Mouse (Mus musculus): ENCODE results near the gene Irgq. TPM values are rescaled to one million over a fixed set of nuclear protein-coding genes. Genes with fewer than 3 reads are reported as not detected.
"Not testable (repeated sequence)": the region's sequence is repeated elsewhere in the genome, so short reads cannot be mapped to it uniquely, and the experiment has no call there.

Gene Irgq
- polyA plus RNA-seq, 1 experiment from 2014 or later = 16.4 TPM

DNA sequence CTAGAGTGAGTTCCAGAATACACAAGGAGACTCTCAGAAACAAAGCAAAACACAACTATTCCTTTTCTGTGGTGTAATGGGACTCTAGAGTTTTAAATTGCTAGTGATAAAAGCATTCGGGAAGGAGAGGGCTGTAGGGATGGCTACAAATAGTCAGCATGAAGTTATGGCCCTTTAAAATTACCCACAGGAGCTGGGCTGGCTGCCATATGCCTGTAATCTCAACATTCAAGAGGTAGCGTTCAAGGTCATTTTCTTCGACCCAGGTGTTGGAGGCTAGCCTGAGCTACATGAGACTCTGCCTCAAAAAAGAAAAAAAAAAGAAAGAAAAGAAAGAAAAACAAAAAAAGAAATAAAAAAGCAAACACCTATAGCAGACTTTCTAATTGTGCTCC, 24.4 kb upstream of the Irgq start:
- Histone ChIP-seq H3K27me3 (ENCODE audit: control insufficient read depth, insufficient read depth, low read length) (no peaks in the 10 kb centered on the region), H3K4me2 (ENCODE audit: low read depth, low read length, severe bottlenecking) (peak overlapping the region; percentile 68), H3K9ac (ENCODE audit: low read length) (peak overlapping the region; percentile 94), H3K4me1 (replicated peaks; ENCODE audit: control insufficient read depth, insufficient read depth, low read length) (peaks cover 23% of the 10 kb centered on the region), H3K36me3 (ENCODE audit: control insufficient read depth, insufficient read depth, low read length) (no peaks in the 10 kb centered on the region; the same call in 1 of the 2 replicates), H3K4me3 (ENCODE audit: low read depth, low read length) (peak overlapping the region; percentile 57), H3K27ac (ENCODE audit: low read depth, low read length) (peak overlapping the region; percentile 100), H3K9me3 (ENCODE audit: control insufficient read depth, low read length) (no peaks in the 10 kb centered on the region)
- ATAC-seq (replicated peaks; ENCODE audit: low FRiP score) (no peak), DNase-seq (ENCODE audit: low spot score) (no peak)
- 20% methylated on average over 3 of the region's 3 CpGs for WGBS

GRCm38 (mm10) chr7:24506476-24506837, 24.0 kb upstream of the Irgq start:
- ATAC-seq (replicated peaks; ENCODE audit: low FRiP score) (no peak), DNase-seq (ENCODE audit: low spot score) (no peak)
- H3K9me3 ChIP-seq (ENCODE audit: control insufficient read depth, low read length) = no peaks in the 10 kb centered on the region
- peak overlapping the region; percentile 94 for H3K9ac ChIP-seq (ENCODE audit: low read length)
- H3K4me3 ChIP-seq (ENCODE audit: low read depth, low read length) = peak overlapping the region; percentile 57
- peaks cover 23% of the 10 kb centered on the region for H3K4me1 ChIP-seq (replicated peaks; ENCODE audit: control insufficient read depth, insufficient read depth, low read length)
- WGBS = under 1% methylated on average over 12 of the region's 12 CpGs
- no peaks in the 10 kb centered on the region; the same call in 1 of the 2 replicates for H3K36me3 ChIP-seq (ENCODE audit: control insufficient read depth, insufficient read depth, low read length)
- H3K27ac ChIP-seq (ENCODE audit: low read depth, low read length) = peak overlapping the region; percentile 100
- peak overlapping the region; percentile 68 for H3K4me2 ChIP-seq (ENCODE audit: low read depth, low read length, severe bottlenecking)
- no peaks in the 10 kb centered on the region for H3K27me3 ChIP-seq (ENCODE audit: control insufficient read depth, insufficient read depth, low read length)

GRCm38 (mm10) chr7:24506838-24507725, 23.4 kb upstream of the Irgq start, which contains the start of gene Zfp428:
Gene Zfp428, plus strand, starts transcription at chr7:24507006.
- no peaks in the 10 kb centered on the region; the same call in 1 of the 2 replicates for H3K36me3 ChIP-seq (ENCODE audit: control insufficient read depth, insufficient read depth, low read length)
- DNase-seq (ENCODE audit: low spot score) (peak; percentile 95), ATAC-seq (replicated peaks; ENCODE audit: low FRiP score) (peak; percentile 94)
- no peaks in the 10 kb centered on the region for H3K27me3 ChIP-seq (ENCODE audit: control insufficient read depth, insufficient read depth, low read length)
- peak within 1 kb of the TSS; percentile 57 for H3K4me3 ChIP-seq (ENCODE audit: low read depth, low read length)
- WGBS = under 1% methylated on average over 83 of the region's 84 CpGs
- peak within 1 kb of the TSS; percentile 100 for H3K27ac ChIP-seq (ENCODE audit: low read depth, low read length)
- H3K9me3 ChIP-seq (ENCODE audit: control insufficient read depth, low read length) = no peaks in the 10 kb centered on the region
- peak within 1 kb of the TSS; percentile 94 for H3K9ac ChIP-seq (ENCODE audit: low read length)
- H3K4me2 ChIP-seq (ENCODE audit: low read depth, low read length, severe bottlenecking) = peak within 1 kb of the TSS; percentile 68
- peaks cover 23% of the 10 kb centered on the region for H3K4me1 ChIP-seq (replicated peaks; ENCODE audit: control insufficient read depth, insufficient read depth, low read length)

GRCm38 (mm10) chr7:24507726-24508114, 22.8 kb upstream of the Irgq start:
- no peaks in the 10 kb centered on the region for H3K27me3 ChIP-seq (ENCODE audit: control insufficient read depth, insufficient read depth, low read length)
- H3K9me3 ChIP-seq (ENCODE audit: control insufficient read depth, low read length) = no peaks in the 10 kb centered on the region
- H3K27ac ChIP-seq (ENCODE audit: low read depth, low read length) = peak overlapping the region; percentile 100
- peak overlapping the region; percentile 68 for H3K4me2 ChIP-seq (ENCODE audit: low read depth, low read length, severe bottlenecking)
- H3K36me3 ChIP-seq (ENCODE audit: control insufficient read depth, insufficient read depth, low read length) = no peaks in the 10 kb centered on the region; the same call in 1 of the 2 replicates
- ATAC-seq (replicated peaks; ENCODE audit: low FRiP score) = peak; percentile 7; the same call in 1 of the 2 replicates
- H3K4me1 ChIP-seq (replicated peaks; ENCODE audit: control insufficient read depth, insufficient read depth, low read length) = peaks cover 23% of the 10 kb centered on the region
- H3K4me3 ChIP-seq (ENCODE audit: low read depth, low read length) = peak overlapping the region; percentile 57
- no peak for DNase-seq (ENCODE audit: low spot score)
- WGBS = 1% methylated on average over 20 of the region's 20 CpGs
- peak overlapping the region; percentile 94 for H3K9ac ChIP-seq (ENCODE audit: low read length)

DNA sequence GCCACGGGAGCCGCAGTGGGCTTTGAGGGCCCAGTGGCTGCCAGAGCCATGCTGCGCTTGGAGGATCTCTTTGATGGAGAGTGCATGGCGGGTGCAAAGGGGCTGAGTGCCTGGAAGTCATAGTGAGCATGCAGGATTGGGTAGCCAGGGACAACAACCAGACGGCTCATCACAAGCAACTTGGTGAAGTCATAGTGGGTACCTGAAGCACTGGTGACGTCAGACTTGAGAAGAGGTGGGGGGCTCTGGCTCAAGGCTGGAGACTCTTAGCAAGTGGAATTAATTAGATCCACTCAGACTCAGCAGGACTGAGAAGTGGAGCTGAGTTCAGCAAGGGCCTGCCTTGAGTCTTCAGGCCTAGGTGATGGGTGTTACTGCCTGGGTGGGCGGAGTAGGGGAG, 18.1 kb upstream of the Irgq start, which contains the start of gene AC161166.1:
AC161166.1 (minus strand) TSS at position 101 of the 400 bp plus-strand sequence.
- no peaks in the 10 kb centered on the region; the same call in 1 of the 2 replicates for H3K36me3 ChIP-seq (ENCODE audit: control insufficient read depth, insufficient read depth, low read length)
- no peak for DNase-seq (ENCODE audit: low spot score)

GRCm38 (mm10) chr7:24516319-24516718, 14.2 kb upstream of the Irgq start:
- not testable (repeated sequence) for H3K4me2 ChIP-seq (ENCODE audit: low read depth, low read length, severe bottlenecking); H3K36me3 ChIP-seq (ENCODE audit: control insufficient read depth, insufficient read depth, low read length); H3K27ac ChIP-seq (ENCODE audit: low read depth, low read length); H3K9me3 ChIP-seq (ENCODE audit: control insufficient read depth, low read length); H3K9ac ChIP-seq (ENCODE audit: low read length); DNase-seq (ENCODE audit: low spot score); ATAC-seq (replicated peaks; ENCODE audit: low FRiP score); H3K27me3 ChIP-seq (ENCODE audit: control insufficient read depth, insufficient read depth, low read length); H3K4me1 ChIP-seq (replicated peaks; ENCODE audit: control insufficient read depth, insufficient read depth, low read length); H3K4me3 ChIP-seq (ENCODE audit: low read depth, low read length)
- 72% methylated on average over 6 of the region's 8 CpGs for WGBS

More for the DNA sequence above, 18.1 kb upstream of the Irgq start, which contains the start of gene AC161166.1:
- no peak within 1 kb of the TSS for H3K4me2 ChIP-seq (ENCODE audit: low read depth, low read length, severe bottlenecking)
- H3K27me3 ChIP-seq (ENCODE audit: control insufficient read depth, insufficient read depth, low read length) = no peaks in the 10 kb centered on the region
- no peak within 1 kb of the TSS for H3K9ac ChIP-seq (ENCODE audit: low read length)
- no peaks in the 10 kb centered on the region for H3K9me3 ChIP-seq (ENCODE audit: control insufficient read depth, low read length)
- no peak for ATAC-seq (replicated peaks; ENCODE audit: low FRiP score)
- 91% methylated on average over 7 of the region's 7 CpGs for WGBS
- no peak within 1 kb of the TSS for H3K27ac ChIP-seq (ENCODE audit: low read depth, low read length)
- H3K4me3 ChIP-seq (ENCODE audit: low read depth, low read length) = no peak within 1 kb of the TSS
- peaks cover 5% of the 10 kb centered on the region; the same call in 1 of the 2 replicates for H3K4me1 ChIP-seq (replicated peaks; ENCODE audit: control insufficient read depth, insufficient read depth, low read length)

DNA sequence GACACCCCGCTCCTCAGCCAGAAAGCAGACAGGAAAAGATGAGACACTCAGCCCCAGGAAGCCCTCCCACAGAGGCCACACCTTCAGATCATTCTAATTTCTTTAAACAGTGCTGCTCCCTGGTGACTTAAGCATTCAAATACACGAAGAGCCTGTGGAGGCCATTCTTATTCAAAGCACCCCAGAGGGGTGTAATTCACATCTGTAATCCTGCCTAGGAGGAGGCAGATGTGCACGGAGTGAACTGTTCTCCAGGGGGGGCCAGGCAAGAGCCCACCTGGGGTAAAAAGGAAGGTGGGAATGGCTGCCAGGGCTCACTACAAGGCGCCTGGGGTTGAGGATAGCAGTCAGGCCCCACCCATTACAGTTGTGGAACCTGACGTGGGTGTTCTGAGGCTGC, 13.4 kb upstream of the Irgq start:
- H3K4me1 ChIP-seq (replicated peaks; ENCODE audit: control insufficient read depth, insufficient read depth, low read length) = no peaks in the 10 kb centered on the region
- H3K36me3 ChIP-seq (ENCODE audit: control insufficient read depth, insufficient read depth, low read length) = no peaks in the 10 kb centered on the region; the same call in 1 of the 2 replicates
- H3K27ac ChIP-seq (ENCODE audit: low read depth, low read length) = no peak overlapping the region
- no peaks in the 10 kb centered on the region for H3K9me3 ChIP-seq (ENCODE audit: control insufficient read depth, low read length)
- H3K4me3 ChIP-seq (ENCODE audit: low read depth, low read length) = no peak overlapping the region
- no peak overlapping the region for H3K9ac ChIP-seq (ENCODE audit: low read length)
- ATAC-seq (replicated peaks; ENCODE audit: low FRiP score) = no peak
- 30% methylated on average over 5 of the region's 5 CpGs for WGBS
- no peak for DNase-seq (ENCODE audit: low spot score)
- no peaks in the 10 kb centered on the region for H3K27me3 ChIP-seq (ENCODE audit: control insufficient read depth, insufficient read depth, low read length)
- no peak overlapping the region for H3K4me2 ChIP-seq (ENCODE audit: low read depth, low read length, severe bottlenecking)

DNA sequence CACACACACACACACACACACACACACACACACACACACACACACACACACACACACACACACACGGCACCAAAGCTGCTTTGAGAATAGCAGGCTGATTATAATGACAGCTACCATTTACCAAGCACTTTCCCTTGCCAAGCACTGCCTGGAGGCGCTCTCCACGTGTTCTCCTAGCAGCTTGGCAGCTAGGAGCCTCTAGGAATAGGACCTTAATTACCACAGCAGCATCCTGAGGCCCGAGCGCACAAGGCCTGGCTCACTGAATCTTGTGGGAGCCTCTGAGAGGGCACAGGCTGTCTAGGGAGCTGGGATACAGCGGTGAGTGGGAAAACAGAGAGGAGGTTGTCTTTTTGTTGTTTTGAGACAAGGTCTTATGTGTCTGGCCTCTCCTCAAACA, 12.8 kb upstream of the Irgq start:
- DNase-seq (ENCODE audit: low spot score) (no peak), ATAC-seq (replicated peaks; ENCODE audit: low FRiP score) (no peak)
- H3K9ac ChIP-seq (ENCODE audit: low read length) = no peak overlapping the region
- H3K27ac ChIP-seq (ENCODE audit: low read depth, low read length) = no peak overlapping the region
- H3K4me1 ChIP-seq (replicated peaks; ENCODE audit: control insufficient read depth, insufficient read depth, low read length) = no peaks in the 10 kb centered on the region
- no peak overlapping the region for H3K4me3 ChIP-seq (ENCODE audit: low read depth, low read length)
- 56% methylated on average over 6 of the region's 6 CpGs for WGBS
- no peaks in the 10 kb centered on the region for H3K9me3 ChIP-seq (ENCODE audit: control insufficient read depth, low read length)
- no peaks in the 10 kb centered on the region for H3K27me3 ChIP-seq (ENCODE audit: control insufficient read depth, insufficient read depth, low read length)
- no peaks in the 10 kb centered on the region; the same call in 1 of the 2 replicates for H3K36me3 ChIP-seq (ENCODE audit: control insufficient read depth, insufficient read depth, low read length)
- H3K4me2 ChIP-seq (ENCODE audit: low read depth, low read length, severe bottlenecking) = no peak overlapping the region

All from forebrain, embryonic 11.5 days (tissue).